Mouse (Mus musculus) left cerebral cortex, postnatal 36 days (tissue): ENCODE data around the gene Sytl2. TPM values are rescaled to one million over a fixed set of nuclear protein-coding genes. Genes with fewer than 3 reads are reported as not detected.

Source experiments
- DNase-seq, 2 experiments: peaks; one replicate each; pipeline ENCODE4 v3.0.0; 2021 to 2022; ENCODE audit warnings: low spot score in 2 of 2, mixed read lengths in 1 of 2
- intact Hi-C: fragments of 180-260 bp; cut with DNase I; formaldehyde crosslinking; loops from one replicate; pipeline ENCODE4 v1.15.1; 2025
- total RNA-seq, 2 experiments: library from RNA; stranded (reverse); gene quantifications; 2 replicates each; pipeline ENCODE4 v1.2.3; 2021

Sytl2 gene
- 100 to 1,000 TPM in 1 of 2 experiments, 10 to 100 TPM in 1; 99.1 to 108 TPM for total RNA-seq

DNA sequence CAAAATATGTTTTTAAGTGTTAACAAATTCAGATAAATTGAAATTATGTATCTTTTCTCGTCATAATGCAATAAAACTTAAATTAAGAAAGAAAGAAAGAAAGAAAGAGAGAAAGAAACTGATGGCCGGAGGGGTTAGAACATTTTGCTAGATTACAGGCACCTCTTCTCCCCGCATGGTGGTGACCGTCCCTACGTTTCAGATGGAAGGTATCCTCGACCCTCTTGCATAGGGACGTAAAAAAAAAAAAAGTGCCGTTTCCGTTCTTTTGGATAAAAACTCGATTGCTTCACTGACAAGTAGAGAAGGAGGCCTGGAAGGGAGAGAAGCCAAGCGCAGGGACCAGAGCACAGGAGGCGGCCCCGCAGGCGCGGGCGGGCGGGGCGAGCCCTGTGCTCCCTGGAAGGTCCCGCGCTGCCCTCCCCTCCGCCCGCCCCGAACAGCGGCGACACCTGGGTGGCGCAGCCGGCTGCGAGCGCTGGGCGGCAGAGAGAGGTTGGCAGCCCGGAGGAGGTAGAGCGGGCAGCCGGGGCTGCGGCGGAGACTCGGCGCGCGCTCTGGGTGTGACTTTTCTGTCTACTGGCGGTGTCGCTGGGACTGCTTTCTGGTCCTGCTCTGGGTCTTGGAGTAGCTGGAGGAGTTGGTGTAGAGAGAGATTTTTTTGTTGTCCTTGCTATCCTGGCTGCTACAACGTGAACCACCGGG lies at the start of gene Sytl2:
Sytl2 (plus strand) TSS at position 311 of the 705 bp plus-strand sequence.
- peak; percentile 17 to 30 for DNase-seq
- intact Hi-C loops: no loop called here

DNA sequence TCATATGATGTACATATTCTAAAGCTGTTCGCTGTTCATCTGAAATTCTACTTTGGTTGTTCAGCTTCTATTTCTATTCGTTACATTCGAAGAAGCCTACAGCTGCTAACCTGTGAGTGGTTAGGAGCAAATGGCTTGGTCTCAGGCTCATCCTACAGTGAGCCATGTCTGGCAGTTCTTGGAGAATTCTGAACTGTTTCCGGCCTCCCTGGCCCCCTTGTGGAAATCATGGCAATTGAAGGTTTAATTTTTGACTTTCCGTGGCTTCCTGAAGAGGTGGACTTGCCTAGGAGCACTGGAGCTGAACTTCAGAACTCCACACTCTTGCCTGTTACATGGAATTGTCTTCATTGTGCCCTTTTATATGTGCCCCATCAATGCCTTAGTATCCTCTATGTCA lies 49.1 kb upstream of the Sytl2 start:
- intact Hi-C loops: no loop called here
- DNase-seq: no peak

DNA sequence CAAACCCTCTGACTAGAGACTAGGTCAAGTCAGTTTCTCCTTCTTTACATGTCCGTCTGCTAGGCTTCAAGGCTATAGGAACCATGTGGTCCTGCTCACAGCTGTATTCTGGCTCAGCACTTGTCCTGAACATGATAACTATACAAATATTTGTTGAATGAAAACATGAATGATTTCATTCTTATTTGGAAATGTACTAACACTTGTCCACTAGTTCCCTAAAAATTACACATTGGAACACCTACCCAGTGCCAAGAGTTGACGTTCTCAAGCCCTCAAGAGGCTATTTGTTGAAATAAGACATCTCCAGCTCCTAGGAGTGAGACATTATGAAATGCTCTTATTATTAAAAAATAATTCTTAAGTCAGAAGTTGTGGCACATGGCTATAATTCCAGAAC lies 43.4 kb upstream of the Sytl2 start:
- intact Hi-C loops: no loop called here
- DNase-seq: no peak

DNA sequence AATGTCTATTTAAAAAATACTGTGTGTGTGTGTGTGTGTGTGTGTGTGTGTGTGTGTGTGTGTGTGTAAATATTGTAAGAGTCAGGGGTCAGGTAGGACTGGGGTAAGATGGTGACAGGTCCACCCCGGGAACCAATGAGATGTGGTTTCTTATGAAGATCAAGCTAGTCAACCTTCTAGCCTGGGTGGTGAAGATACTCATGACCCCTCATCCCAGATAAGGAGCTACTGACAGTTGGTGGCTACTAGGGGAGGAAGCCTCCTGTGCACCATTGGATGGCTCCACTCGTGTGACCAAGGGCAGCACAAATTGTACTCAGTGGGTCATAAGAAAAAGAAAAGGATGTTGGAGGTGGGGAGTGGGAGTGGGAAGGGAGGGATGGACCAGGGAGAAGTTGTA lies 42.2 kb upstream of the Sytl2 start:
- DNase-seq: no peak
- intact Hi-C loops: no loop called here

DNA sequence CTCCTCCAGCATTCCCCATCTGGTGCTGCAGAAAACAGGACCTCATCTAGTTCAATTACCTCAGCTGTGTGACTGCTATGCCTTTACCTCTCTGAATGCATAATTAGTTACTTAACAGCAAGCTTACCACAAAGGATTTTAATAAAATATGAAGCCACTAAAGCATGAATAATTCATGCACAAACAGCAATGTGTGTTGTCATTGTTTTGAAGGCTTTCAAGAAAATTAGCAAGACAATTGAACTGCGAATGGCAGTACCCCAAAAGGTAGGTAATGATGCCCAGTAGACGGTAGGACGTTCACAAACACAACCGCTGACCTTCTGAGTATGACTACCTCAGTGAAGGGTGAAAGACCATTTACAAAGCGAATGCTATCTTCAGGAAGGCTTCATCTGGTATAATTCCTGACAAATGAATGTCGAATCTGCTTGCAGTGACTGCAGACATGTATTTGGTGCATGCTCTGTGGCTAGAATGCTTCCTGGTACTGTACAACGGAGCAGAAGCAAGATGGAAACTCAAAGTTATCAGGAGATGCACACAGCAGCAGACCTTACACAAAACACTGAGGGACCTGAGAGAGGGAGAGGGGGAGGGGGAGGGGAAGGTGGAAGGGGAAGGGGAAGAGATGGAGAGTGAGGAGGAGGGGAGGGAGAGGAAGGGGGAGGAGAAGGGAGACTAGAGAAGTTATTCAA lies 40.0 kb upstream of the Sytl2 start:
- no peak for DNase-seq
- intact Hi-C loops: no loop called here

DNA sequence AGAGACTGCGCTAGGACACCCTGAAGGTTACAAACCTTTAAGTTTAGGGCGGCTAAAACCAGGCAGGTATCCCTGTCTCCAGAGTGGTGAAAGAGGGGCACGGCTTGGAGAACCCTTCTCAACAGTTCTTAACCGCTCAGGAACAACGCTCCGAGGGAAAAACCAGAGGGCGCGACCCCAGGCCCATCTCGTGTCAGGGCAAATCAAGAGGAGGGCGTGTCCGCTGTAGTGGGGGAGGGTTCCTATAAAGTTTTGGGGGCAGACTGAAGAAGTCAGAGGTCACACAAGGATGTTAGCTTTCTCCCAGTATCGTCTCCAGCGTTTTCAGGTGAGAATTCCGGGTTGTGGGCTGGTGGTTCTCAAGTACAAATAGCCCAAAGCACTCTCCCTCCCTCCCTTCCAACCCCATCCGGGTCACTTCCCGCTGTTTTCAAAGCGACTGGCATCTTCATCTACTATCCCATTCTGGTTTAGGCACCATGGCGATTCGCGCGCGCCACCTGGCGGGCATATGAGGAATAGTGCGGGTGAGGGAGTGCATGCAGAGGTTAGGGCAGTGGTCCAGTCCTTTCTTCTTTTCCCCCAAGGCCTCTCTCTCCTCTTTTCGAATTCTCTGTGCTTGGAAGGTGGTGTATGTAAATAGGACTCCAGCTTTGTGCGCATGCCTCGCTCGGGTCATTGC lies 36.6 kb upstream of the Sytl2 start, which contains the start of gene Ccdc83:
Ccdc83 (minus strand) TSS at position 489 of the 682 bp plus-strand sequence.
- intact Hi-C loops: loop anchor here (1.0 kb wide), 1 partner anchor 267 kb away; no protein-coding TSS in a partner anchor
- DNase-seq: peak; percentile 69 to 74

DNA sequence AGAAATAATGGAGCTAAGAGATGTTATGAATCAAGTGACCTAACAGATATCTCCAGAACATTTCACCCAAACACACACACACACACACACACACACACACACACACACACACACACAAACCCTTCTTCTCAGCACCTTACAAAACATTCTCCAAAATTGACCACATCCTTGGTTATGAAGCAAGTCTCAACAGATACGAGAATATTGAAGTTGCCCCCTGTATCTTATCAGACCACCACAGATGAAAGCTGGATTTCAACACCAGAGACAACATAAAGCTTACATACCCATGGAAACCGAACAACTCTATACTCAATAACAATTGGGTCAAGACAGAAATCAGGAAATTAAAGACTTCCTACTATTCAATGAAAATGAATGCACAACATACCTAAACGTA lies 31.9 kb upstream of the Sytl2 start:
- intact Hi-C loops: no loop called here

DNA sequence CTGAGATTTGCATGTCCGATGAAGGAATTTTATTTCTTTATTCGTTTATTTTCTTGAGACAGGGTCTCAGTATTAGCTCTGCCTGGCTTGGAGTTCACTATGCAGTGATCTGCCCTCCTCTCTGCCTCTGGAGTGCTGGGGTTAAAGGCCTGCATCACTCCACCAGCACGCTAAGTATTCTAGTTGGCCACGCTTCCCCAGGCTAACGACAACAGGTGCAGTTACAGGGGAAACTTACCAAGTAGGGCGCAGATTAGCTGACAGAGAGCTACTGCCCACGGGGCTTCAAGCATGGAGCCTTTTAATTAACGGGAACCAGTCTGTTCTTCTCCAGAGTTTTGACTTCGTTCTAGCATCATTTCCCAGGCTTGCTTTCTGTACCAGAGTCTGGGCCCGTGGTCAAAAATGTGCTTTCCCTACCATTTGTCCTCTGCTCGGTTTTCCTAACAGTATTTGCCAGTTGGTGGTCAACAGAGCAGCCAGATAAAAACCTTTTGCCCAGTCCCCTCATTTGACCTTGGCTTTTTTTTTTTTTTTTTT lies 27.4 kb upstream of the Sytl2 start:
- DNase-seq: no peak
- intact Hi-C loops: loop anchor here (5.0 kb wide), 1 partner anchor 133 kb away; no protein-coding TSS in a partner anchor

More for the DNA sequence above, 31.9 kb upstream of the Sytl2 start:
- DNase-seq: no peak

DNA sequence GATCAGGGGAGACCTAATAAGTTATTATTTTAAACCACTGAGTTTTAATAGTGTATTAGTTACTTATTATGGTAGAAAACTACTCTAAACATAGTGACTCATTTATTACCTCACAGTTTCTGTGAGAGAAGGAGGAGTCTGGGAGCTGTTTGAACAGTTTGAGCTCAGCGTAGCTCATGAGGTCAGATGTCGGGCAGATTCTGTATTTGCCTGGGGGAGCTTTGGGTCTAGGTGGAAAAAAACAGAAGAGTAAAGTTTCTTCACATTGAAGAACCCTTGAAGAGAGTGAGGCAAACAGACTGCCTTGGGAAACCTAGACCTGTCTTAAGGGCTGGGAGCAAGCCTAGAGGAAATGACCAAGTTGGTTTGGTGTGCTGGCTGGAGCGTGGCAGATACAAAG lies 24.8 kb upstream of the Sytl2 start:
- intact Hi-C loops: loop anchor here (5.0 kb wide), 1 partner anchor 130 kb away; no protein-coding TSS in a partner anchor
- DNase-seq: no peak

DNA sequence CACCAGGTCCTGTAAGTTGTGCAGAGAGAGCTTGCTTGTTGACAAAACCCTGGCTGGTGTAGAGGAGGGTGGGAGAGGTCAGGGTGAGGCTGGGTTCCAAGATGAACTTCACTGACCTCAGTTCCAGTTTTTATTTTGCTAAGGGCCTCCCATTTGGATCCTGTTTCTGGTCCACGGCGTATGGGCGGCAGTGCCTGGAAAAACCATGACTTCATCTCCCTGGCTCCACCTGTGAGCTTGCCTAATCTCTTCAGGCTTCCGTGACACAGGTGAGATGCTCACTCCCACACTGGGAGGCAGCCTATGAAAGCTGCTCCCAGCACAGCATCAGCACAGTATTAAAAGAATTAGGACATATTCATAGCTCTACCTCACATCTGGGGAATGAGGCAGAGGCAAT lies 24.3 kb upstream of the Sytl2 start:
- intact Hi-C loops: loop anchor here (5.0 kb wide), 1 partner anchor 130 kb away; no protein-coding TSS in a partner anchor
- DNase-seq: no peak

DNA sequence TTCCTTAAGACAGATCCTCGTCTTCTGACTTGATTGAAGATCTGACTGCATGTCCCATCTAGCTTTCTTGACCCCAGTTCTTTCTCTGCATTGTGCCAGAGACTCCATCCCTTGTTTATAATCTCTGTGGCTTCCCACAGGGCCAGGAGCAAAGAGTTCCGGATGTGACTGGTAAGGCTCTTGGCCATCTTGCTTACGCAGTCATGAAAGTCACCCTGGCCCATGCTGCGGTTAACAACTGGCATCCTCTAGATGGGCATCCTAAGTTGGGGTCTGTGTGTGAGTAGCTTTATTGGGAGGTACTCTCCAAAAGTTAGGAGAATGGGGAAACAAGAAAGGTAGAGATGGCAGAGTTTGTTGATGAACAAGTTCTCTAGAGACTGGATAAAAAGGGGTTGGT lies 22.9 kb upstream of the Sytl2 start:
- DNase-seq: no peak
- intact Hi-C loops: loop anchor here (5.0 kb wide), 1 partner anchor 128 kb away; no protein-coding TSS in a partner anchor

DNA sequence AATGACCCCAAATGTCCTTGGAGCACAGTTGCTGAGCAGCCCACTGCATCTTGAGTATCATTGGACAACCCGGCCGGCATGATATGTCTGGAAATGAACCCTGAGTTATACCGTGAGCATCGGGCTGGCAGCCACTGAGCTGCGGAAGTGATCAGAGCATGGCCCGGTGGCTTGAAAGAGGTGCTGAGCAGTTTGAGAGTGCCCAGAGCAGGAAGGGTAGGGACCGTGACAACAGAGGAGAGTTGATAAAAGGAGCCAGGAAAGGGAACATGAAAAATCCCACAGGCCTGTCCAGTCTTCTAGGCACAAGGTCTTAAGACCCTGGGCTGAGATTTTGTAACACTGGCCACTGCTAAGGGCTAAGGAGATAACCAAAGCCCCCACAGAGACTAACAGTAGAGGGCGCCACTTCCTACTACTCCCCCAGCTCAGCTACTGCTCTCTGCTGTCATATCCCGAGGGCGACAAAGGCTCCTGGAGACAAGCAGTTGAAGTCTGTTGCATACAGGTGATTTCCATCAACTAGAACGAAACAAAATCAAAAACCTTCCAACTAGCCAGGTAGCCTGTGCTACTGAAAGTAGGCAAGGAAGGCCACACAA lies 21.7 kb upstream of the Sytl2 start:
- intact Hi-C loops: no loop called here
- DNase-seq: peak in 1 of 2 experiments; percentile 11

DNA sequence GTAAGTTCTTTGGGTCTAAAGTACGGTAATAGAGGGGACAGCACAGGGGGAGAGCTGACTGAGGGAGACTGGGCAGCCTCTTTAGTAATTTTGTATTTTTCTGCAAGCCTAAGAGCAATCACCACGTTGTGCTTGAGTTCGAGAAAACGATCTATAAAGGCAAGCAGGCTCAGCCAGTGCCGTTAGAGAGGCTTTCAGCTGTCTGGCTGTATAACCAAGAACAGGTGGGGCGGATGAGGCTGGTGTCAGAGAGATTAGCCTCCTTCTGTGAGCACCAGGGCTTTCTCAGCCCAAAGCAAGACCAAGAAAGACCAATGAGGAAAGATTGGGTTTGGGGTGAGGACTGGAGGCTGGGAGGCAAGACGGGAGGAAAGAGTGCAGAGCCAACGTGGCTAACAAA lies 21.2 kb upstream of the Sytl2 start:
- intact Hi-C loops: no loop called here
- DNase-seq: no peak

DNA sequence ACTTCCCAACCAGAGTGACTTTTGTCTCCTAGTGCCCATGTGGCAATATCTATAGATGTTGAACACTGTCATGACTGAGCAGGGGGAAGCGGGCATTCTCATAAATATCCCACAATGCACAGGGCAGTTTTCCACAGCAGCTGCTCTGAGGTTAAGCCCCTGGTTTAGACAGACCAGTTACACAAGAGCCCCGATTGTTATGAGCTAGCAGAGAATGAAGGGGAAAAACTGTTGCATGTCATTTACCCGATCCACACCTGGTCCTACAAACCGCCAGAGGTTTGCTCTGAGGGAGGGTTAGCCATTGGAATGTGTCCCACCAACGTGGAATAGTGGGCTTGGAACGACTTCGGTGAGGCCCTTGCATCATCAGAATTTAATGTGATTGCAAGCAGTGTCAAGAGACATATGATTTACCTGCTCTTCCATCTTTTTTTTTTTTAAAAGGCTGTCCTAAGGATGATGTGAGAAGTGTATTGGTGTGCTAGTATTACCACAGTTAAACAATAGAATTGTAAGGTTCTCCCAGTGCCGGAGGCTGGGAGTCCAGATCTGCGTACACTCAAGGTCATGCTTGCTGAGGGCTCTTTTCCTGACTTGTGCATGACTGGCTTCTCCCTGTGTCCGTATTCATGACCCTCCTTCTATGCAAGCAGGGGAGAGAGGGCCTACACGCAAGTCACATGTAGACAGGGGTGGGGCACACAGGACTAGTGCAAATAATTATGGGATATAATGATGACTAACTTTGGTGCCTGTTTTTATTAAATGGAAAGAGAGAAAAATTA lies 20.1 kb upstream of the Sytl2 start:
- intact Hi-C loops: no loop called here
- no peak for DNase-seq

DNA sequence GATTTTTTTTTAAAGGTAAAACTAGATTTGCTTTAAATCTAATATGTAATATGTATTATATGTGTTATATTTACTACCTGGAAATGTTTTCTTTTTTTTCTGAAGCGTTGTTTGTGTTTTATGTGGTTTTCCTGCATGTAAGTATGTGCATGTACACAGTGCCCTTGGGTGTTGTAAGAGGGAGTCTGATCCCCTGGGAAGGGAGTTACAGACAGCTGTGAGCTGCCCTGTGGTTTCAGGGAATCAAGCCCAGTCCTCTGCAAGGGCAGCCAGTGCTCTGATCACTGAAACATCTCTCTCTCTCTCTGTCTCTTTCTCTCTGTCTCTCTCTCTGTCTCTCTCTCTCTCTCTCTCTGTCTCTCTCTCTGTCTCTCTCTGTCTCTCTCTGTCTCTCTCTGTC lies 19.3 kb upstream of the Sytl2 start:
- DNase-seq: no peak
- intact Hi-C loops: no loop called here

DNA sequence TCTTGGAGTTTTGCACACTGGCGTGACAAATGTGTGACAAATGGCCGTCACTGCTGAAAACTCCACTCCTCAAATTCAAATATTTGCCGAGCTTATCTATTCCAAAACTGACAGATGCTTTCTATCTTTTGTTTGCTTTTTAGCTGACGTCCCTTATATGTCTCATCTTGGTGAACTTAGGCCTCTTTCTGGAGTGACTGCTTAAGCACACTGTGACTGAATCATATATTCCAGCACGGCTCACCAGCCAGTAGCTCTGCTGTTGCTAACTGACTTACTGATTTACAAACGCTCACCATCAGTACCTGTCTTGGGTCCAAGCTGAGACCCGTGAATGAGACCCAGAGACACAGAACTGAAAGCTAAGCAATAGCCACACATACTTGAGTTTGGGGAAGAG lies 17.3 kb upstream of the Sytl2 start:
- intact Hi-C loops: no loop called here
- DNase-seq: no peak

DNA sequence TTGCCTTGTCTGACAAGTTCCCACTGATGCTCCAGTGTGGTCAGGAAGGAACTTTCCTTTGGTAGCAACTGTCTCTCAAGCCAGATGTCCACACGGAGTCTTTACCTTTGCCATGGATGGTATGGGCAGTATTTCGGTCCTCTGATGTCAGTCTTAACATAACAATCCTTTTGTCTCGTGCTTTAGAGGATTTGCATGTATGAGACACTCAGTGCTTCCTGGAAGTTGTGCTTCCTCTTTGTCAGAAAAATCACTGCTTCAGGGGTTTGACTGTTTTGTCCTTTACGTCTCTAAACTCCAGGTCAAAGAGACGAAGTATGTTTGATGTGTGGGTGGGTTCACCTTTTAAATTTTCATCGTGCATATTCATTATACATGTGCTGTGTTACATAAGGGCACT lies 10.2 kb upstream of the Sytl2 start:
- intact Hi-C loops: no loop called here
- no peak for DNase-seq

DNA sequence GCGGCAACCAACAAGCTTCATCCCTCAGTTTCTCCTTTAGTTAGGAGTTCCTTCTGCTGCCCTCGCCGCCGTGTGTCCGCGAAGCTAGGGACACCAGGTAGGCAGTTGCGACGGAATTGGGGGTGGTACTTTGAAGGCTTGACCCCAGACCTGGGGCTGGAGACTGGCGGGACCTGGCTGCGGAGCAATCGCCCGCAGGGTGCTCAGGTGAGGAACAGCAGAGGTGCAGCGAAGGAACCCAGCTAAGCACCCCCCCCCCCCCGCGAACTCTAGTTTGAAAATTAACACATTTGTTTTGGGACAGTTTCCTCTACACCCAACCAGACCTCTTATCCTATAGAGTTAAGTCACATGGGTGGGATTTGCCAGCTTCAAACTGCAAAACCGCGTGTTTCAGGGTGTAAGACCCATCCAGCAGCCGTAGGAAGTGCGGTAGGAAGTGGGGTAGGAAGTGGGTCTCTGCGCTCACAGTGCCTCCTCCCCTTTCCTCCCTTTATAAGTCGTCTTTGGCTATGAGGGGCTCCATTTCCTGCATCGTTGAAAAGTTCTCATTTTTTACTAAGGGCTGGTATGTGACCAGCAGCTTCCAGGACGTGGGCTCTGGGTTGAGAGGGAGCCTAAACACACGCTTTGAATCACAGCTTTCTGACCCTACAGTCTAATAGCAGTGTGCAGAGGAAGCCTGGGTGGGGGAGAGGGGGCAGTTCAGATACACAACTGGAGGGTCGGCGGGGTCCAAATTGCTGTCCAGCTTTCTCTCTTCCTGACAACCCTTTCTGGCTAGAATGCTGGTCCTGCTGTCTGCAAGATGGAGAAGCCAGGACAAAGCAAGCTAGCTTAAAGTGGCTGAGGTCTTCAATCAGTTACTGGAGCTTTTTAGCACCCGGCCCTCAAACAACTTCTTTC lies 848 bp downstream of the Sytl2 start:
- DNase-seq: no peak
- intact Hi-C loops: no loop called here
